Mouse (Mus musculus) splenic B cell, adult 2 months (primary cell): ENCODE results near the gene Rest.

Experiments used
- DNase-seq: peaks from one replicate; pipeline ENCODE4 v3.0.0-alpha.2; 2011; ENCODE audit warnings: low read depth, low spot score
- H3K27me3 ChIP-seq: 2 replicates; pipeline ENCODE4 v1.6.1; 2012; ENCODE audit warnings: mild to moderate bottlenecking, low read length, moderate library complexity, mixed read lengths; ENCODE audit not compliant: control insufficient read depth, poor library complexity, insufficient read depth, severe bottlenecking
- H3K36me3 ChIP-seq: 2 replicates; pipeline ENCODE4 v1.6.1; 2012; ENCODE audit warnings: mild to moderate bottlenecking, low read length, moderate library complexity, mixed read lengths; ENCODE audit not compliant: control insufficient read depth, poor library complexity, insufficient read depth, severe bottlenecking

The Rest gene

DNA sequence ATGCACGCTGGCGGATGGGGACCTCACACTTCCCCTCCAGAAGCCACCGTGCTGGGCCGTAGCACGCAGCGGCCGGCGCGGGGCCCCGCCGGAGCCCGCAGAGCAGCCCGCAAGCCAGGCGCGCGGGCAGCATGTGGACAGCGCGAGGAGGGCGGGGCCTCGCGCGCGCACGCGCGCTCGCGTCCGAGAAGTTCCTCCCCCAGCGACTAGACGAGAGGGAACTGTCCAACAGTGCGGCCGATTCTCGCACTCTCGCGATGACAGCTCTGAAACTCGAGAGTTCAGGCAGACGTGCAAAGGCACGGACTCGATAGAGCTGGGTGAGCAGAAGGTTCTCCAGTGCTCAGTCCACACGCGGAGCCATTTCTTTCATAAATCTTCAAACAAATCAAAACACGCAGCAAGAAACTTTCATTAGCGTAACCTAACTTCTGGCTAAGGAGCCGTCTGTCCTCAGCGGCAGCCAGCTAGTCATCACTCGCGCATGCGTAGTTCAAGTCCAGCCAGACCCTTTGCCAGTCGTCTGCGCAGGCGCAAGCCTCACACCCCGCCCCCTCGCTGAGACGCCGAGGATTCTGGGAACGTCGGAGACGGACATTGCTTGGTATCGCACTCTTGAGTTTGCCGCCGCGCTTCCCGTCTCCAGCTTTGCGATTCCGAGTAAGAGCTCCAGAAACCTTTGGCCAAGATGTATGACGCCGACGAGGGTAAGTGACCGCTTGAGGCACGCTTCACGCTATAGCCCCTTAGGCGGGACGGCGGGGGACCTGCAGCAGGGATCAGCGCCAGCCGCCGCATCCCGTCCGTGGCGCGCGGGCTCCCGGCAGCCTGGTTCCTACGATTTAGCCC is 44.9 kb downstream of the Rest start, which contains the start of the genes Noa1 and Polr2b:
Noa1 (minus strand) TSS at position 161 of the 849 bp plus-strand sequence.
Polr2b (plus strand) TSS at position 224 of the 849 bp plus-strand sequence.
- peak; percentile 99 for DNase-seq
- H3K27me3 ChIP-seq: no peaks in the 10 kb centered on the region
- peaks cover 6% of the 10 kb centered on the region; the same call in 1 of the 2 replicates for H3K36me3 ChIP-seq

DNA sequence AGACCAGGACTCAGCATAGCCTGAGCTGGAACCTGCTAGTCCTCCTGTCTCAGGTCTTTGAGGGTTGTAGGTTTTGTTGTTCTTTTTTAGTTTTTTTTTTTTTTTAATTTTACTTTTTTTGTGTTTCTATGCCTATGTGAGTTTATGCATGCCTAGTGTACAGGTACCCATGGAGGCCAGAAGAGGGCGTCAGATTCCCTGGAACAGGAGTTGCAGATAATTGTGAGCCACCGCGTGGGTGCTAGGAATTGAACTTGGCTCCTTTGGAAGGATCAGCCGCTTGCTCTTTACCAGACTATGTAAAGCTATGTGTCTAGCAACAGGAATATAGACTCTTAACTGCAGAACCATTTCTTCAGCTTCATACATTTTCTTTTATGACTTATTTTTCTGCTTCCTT is 48.9 kb downstream of the Rest start:
- Histone ChIP-seq H3K27me3 (no peaks in the 10 kb centered on the region), H3K36me3 (peaks cover 10% of the 10 kb centered on the region; the same call in 1 of the 2 replicates)
- no peak for DNase-seq

DNA sequence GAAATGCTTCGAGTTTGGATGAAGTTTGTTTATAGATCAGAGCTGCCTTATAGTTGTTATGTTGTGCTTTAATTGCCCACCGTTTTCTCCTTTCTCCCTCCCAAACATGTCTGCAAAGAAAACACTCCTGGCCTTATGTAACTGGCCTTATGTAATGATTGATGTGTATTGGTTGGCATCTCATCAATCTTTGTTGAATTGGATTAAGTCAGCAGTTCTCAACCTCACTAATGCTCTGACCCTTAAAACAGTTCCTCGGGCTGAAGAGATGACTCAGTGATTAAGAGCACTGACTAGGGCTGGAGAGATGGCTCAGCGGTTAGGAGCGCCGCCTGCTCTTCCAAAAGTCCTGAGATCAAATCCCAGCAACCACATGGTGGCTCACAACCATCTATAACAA is 49.7 kb downstream of the Rest start:
- no peaks in the 10 kb centered on the region for H3K27me3 ChIP-seq
- DNase-seq: no peak
- peaks cover 13% of the 10 kb centered on the region; the same call in 1 of the 2 replicates for H3K36me3 ChIP-seq

DNA sequence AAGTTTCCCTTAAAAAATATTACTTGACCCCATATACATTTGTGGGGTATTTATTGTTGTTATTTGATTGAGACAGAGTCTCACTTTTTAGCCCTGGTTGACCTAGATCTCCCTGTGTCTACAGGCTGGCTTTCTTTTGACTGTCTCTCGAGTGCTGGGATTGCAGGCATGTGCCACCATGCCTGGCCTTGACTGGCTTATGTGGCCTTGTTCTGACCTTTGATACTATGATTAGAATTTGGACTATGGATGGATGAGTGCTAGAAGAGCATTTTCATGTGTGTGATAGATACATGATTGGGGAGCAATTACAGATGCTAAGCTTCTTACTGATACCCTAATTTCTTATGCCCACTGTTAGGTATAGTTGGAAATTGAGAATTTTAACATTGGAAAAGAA is 59.6 kb downstream of the Rest start:
- Histone ChIP-seq H3K27me3 (no peaks in the 10 kb centered on the region), H3K36me3 (peaks cover 23% of the 10 kb centered on the region)
- DNase-seq: no peak

DNA sequence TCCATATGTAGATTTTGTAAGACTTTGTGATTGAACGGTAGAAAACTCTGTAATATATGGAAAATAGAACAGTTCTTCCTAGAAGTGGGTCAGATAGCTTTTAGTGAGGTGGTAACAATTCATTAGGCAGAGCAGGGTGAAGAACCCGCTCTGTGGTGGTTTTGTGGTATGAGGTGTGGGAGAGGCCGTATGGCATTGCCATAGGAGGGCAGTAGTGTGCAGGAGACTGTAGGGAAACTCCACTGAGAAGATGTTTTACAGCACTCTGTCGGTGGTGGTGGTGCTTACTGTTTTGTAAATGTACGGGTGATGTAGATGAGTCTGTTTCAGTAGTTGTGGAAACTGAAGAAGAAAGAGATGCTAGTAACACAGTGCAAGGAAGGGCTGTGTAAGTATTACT is 64.9 kb downstream of the Rest start:
- no peak for DNase-seq
- Histone ChIP-seq H3K27me3 (no peaks in the 10 kb centered on the region), H3K36me3 (peaks cover 30% of the 10 kb centered on the region)
